Mouse (Mus musculus) limb, embryonic 10.5 days (tissue): ENCODE measurements at regions not wholly inside any gene's neighbourhood (a gene's known extent, or its start where the extent isn't known, plus 50 kb on each side); places are given as distances from the start of the nearest gene placed in this dataset.

Source experiments
- DNase-seq: peaks from one replicate; pipeline ENCODE4 v3.0.0-alpha.2; 2017; ENCODE audit warnings: low spot score
- H3K27ac ChIP-seq: fragments of 300-500 bp; sonication (generic); 2 replicates; pipeline ENCODE4 v1.5.1; 2016; ENCODE audit warnings: mild to moderate bottlenecking
- H3K27me3 ChIP-seq: fragments of 300-500 bp; sonication (generic); 2 replicates; pipeline ENCODE4 v1.6.1; 2016; ENCODE audit warnings: low read depth, mild to moderate bottlenecking; ENCODE audit not compliant: poor library complexity, severe bottlenecking
- H3K36me3 ChIP-seq: fragments of 300-500 bp; sonication (generic); 2 replicates; pipeline ENCODE4 v1.6.1; 2016; ENCODE audit warnings: mild to moderate bottlenecking, moderate library complexity
- H3K4me1 ChIP-seq: fragments of 300-500 bp; sonication (generic); 2 replicates; pipeline ENCODE4 v1.6.1; 2016
- H3K4me3 ChIP-seq: fragments of 300-500 bp; sonication (generic); 2 replicates; pipeline ENCODE4 v1.5.1; 2016; ENCODE audit warnings: mild to moderate bottlenecking, moderate library complexity
- H3K9me3 ChIP-seq: fragments of 300-500 bp; sonication (generic); replicated peaks from 2 replicates; pipeline ENCODE4 v1.6.1; 2016; ENCODE audit warnings: mild to moderate bottlenecking
- WGBS: fragments of 180-500 bp; shearing (Covaris S2); methylation state at CpG from one replicate; pipeline ENCODE4 v1.1.7; 2016; 5-methylcytosine and 5-hydroxymethylcytosine counted together

- H3K4me3 ChIP-seq, result no peak overlapping the region
- H3K36me3 ChIP-seq, result no peaks in the 10 kb centered on the region
- WGBS, result 92% methylated on average over 5 of the region's 5 CpGs
- no peak for DNase-seq
- no peaks in the 10 kb centered on the region for H3K9me3 ChIP-seq
- H3K27me3 ChIP-seq, result no peaks in the 10 kb centered on the region
- no peak overlapping the region for H3K27ac ChIP-seq
- H3K4me1 ChIP-seq, result no peaks in the 10 kb centered on the region
These were observed 71.5 kb upstream of the Npy2r start for GRCm38 (mm10) chr3:82619371-82619770.

GRCm38 (mm10) chr3:82601880-82602279, 54.0 kb upstream of the Npy2r start:
- Histone ChIP-seq H3K27ac (no peak overlapping the region), H3K36me3 (no peaks in the 10 kb centered on the region)
- 90% methylated on average over 4 of the region's 4 CpGs for WGBS

GRCm38 (mm10) chr3:82598656-82599055, 50.8 kb upstream of the Npy2r start:
- H3K9me3 ChIP-seq, result no peaks in the 10 kb centered on the region
- H3K27ac ChIP-seq, result no peak overlapping the region
- H3K4me3 ChIP-seq, result no peak overlapping the region
- no peak for DNase-seq
- no peaks in the 10 kb centered on the region for H3K27me3 ChIP-seq
- H3K4me1 ChIP-seq, result no peaks in the 10 kb centered on the region
- 96% methylated on average over 1 of the region's 1 CpGs for WGBS
- H3K36me3 ChIP-seq, result no peaks in the 10 kb centered on the region

More at GRCm38 (mm10) chr3:82601880-82602279, 54.0 kb upstream of the Npy2r start:
- no peaks in the 10 kb centered on the region for H3K4me1 ChIP-seq
- no peaks in the 10 kb centered on the region for H3K27me3 ChIP-seq
- no peak for DNase-seq
- no peak overlapping the region for H3K4me3 ChIP-seq
- H3K9me3 ChIP-seq, result no peaks in the 10 kb centered on the region
